Mouse (Mus musculus) urinary bladder, adult 2 months (tissue): ENCODE measurements around the gene Nectin2. TPM values are rescaled to one million over a fixed set of nuclear protein-coding genes. Genes with fewer than 3 reads are reported as not detected.

Experiments
- DNase-seq: peaks from one replicate; pipeline ENCODE4 v3.0.0; 2022; ENCODE audit warnings: low spot score
- polyA plus RNA-seq: library from polyadenylated mRNA; depleted of rRNA; stranded (reverse); fragments of >200 nt; gene quantifications from 2 replicates; pipeline ENCODE4 v1.2.3, GENCODE M21; 2012

Gene Nectin2
- polyA plus RNA-seq, 1 experiment: 37.9 TPM

DNA sequence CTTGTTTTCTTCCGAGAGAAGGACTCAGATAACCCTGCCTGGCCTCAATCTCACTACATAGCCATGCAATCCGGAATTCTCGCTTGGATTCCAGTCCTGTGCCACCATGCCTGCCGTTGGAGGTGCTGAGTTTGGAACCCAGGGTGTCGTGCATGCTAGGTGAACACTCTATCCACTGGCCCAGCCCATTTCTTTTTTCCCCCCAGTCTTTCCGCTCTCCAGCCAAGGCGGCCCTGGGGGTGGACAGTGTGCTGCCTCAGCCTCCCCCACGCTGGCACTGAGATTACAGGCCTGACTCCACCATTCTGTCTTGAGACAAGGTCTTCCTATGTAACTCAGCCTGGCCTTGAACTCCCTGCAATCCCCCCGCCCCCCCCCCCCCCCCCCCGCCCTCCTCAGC is 4.3 kb downstream of the Nectin2 start:
- DNase-seq: no peak

DNA sequence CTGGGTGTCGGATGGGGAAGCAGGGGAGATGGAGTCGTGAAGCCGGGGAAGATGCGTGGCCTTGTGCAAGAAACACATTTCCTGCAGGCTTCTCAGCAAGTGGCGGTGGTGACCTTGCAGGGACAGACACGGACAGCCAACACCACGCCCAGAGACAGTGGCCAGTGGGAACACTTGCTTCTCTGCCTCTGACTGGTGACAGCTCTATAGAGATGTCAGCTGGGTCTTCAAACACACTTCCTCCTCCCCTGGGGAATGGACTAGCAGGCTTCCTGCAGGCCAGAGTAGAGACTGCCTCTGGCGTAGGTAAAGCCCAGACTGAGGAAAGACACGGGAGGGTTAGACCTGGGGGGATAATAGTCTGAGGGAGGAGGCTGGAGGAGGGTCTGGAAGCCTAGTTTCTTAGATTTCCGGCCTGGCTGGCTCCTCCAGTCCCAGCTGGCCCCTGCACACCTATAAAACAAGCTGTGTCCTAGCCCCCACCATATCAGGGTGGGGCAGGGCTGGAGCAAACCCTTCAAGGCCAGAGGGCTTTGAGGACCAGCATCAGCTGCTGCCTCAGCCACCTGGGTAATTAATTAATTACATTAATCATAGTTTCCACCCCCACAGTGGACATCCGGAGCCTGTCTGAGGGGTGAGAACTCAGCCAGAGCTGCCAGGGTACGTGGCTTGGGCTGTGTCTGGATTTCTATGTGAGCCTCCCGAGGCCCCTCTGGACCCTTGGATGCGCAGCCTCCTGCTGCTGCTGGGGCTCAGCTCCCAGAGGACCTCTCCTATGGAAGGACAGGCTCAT is 5.5 kb downstream of the Nectin2 start:
- no peak for DNase-seq

DNA sequence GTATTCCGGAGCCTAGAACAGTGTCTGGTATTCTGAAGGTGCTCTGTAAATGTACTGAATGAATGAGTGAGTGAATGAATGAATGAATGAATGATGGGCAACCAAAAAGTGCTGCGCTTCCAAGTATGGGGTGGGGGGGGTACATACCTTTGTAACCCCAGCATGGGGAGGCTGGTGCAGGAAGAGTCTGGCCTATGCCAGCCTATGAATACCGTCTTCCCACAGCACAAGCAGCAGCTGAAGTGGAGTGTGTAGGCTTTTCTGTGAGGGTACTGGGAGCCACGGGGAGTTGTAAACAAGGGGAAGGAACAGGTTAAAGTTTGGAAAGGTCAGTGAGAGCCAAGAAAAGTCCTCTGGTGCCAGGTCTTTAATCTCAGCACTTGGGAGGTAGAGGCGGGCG is 6.5 kb downstream of the Nectin2 start:
- no peak for DNase-seq

DNA sequence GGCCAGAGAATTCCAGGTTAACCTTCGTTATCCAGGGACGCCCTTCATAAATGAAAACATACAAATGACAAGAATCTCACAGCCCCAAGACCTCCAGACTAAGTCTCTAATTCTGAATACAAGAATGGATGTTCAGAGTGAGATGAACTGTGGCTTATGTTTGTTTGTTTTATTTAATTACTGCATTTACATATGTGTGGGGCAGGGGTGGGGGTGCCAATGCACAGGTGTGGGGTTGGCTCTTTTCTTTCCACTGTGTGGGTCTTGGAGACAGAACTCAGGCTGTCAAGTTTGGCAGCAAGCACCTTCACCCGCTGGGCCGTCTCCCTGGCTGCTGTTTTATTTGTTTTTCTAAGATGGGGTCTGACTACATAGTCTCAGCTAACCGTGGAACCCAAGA is 7.8 kb downstream of the Nectin2 start:
- no peak for DNase-seq

DNA sequence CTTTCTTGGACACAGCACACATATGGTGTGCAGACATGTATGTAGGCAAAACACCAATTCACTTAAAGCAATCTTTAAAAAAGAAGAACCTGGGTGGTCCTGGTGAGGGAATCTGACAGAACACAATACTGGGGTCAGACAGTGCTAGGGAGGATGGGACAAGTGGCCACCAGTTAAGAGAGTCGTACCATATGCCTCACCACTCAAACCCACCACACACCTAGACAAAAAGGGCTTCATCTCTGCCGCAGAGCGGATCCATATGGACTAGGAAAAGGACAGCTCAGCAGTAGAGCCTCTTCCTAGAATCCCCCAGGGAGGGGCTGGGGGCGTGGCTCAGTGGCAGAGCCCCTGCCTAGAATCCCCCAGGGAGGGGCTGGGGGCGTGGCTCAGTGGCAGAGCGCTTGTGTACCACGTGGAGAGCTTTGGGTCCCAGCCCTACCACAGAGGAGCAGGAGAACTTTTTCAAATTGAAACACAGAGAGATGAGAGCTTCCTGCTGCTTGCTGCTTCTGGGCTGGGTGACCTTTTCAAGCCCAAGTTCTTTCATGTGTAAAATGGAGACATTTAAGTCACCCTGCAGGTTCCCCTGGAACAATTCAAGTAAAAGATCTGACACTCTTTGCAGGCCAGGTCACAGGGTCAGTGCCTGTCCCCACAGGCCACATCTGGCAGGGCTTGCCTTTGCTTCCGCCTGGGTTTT is 8.8 kb downstream of the Nectin2 start:
- DNase-seq: no peak

DNA sequence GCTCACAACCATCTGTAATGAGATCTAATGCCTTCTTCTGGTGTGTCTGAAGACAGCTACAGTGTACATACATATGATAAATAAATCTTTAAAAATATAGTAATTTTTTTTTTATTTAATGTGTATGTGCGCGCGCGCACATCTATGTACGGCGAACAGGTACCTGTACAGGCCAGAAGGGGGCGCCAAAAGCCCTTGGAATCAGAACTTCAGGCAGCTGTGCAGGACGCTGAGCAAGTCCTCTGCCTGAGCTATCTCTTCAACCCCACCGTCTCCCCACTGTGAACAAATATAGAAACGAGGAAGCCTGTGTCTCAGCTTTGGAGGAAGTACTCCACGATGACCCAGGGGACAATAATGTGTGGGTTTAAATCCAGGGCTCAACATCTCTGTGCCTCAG is 10.0 kb downstream of the Nectin2 start:
- no peak for DNase-seq

DNA sequence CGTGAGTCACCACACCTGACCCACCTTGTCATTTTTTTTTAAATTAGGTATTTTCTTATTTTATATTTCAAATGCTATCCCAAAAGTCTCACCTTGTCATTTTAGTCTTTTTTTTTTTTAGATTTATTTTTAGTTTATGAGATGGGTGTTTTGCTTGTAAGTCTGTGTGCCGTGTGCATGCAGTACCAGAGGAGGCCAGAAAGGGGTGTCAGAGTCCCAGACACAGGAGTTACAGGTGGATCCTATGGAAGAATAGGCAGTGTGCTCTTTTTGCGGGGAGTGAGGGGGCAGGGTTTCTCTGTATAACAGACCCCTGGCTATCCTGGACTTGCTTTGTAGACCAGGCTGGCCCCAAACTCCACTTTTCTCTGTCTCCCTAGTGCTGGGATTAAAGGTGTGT is 11.5 kb downstream of the Nectin2 start:
- DNase-seq: no peak

DNA sequence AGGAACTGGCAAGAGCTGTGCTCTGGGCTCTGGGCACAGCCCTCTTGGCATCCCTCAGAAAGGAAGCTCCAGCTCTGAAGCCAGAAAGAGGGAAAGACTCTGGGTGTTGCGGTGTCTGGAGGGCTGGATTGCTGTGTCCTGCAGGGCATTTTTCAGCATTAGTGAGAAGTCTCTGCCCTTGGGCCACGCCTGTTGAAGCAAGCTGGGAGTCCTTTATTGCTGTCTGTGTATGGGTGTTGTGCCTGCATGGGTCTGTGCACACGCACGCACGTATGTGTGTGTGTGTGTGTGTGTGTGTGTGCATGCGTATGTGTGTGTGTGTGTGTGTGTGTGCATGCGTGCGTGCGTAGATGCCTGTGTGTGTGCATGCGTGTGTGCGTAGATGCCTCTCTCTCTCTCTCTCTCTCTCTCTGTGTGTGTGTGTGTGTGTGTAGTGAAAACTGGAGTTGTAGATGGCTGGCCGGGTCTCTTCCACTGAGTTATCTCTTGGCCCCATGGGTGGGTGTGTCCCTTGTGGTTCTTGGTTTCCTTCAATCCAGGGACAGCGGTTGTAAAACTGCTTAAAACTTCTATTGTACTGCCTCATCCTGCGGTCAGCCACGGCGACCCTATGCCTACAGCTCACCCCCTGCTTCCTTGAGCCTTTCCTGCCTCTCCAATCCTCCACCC is 13.8 kb downstream of the Nectin2 start:
- no peak for DNase-seq

DNA sequence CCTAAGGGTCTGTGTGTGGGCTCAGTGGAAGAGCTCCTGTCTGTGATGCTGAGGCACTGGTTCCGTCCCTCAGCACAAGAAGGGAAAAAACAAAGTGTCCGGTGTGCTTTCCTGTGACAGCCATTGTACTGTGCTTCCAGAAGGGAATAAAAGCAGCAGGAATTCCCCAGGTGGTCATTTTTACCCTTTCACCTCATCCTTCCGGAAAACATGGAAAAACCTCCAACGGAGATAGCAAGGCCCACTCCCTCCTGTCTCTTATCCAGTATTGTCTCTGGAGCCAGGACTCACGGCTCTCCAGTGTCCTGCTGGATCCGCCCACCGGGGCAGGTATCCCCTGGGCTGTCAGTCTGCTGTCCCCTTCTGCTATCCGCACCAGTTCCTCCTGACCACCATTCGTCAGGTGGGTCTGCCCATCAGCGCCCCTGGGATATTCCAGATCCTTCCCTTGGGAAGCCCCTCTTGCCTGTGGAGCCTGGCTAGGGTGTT is 16.1 kb downstream of the Nectin2 start:
- DNase-seq: no peak

DNA sequence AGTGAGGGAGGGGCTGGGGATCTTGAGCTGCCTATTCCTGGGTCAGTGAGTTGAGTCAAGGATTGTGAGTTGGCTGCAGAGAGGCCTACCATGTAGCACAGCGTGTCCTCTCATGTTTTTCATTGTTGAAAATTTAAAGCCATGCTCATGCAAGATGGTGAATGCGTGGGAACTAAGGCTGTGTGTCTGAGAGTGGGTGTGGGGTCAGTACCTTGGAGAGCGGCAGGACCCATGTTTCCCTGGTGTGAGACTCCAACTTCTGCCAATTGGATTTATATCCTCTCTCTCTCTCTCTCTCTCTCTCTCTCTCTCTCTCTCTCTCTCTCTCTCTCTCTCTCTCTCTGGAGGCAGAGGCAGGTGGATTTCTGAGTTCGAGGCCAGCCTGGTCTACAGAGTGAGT is 23.7 kb downstream of the Nectin2 start:
- no peak for DNase-seq

DNA sequence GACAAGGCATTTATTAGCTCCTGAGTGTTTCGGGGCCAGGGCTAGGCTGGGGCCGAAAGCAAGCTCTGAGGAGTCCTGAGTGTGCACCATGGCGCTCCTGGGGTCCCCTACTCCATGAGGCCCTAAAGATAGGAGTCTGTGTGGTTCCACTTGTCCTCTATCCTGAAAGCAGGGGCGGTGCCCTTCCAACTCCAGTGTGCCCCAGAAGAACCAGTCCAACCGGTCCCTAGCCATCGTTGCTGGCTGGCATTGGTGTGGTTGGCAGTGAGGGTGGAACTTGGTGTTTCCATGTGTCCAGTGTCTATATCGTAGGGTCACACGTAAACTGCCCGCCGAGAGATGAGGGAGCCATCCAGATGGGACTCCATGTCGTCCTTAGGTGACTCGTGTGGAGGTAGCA is 26.1 kb downstream of the Nectin2 start:
- DNase-seq: no peak

DNA sequence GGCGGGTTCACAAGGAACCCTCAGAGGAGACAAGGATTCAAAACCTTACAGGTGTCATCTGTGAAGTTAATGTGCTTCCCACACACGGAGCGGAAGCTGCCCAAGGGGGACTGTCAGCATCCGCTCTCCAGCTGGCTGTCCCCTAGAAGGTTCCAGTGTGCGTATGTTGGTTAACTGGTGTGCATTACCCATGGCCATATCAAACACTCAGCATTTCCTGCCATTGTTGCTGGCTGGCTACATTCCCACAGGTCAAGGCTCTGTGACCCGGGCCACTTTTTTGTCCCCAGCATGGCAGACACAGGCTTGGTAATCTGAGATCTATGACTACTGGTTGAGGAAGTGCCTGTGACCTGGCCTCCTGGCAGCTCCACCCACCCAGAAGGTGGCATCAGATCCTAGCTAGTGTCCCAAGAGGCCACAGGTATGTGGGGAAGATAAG is 27.5 kb downstream of the Nectin2 start:
- DNase-seq: no peak

DNA sequence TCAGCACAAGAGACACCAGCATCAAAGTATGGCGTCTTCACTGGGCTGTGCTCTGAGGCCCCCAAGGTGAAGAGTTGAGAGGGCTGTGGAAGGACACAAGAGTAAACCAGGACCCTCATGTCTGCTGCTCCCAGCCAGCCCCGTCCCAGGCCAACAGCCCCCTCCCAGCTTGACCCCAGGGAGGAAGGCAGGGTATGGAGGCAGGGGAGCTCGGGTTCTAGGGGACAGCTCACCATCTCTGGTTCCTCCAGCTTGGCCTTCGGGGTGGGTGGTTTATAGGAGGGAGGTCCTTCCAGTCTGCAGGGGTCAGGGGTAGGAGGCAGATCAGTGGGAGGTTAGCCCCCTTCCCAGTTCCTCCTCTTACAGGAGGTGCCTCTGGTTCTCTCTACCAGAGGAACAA is 31.1 kb downstream of the Nectin2 start:
- no peak for DNase-seq

DNA sequence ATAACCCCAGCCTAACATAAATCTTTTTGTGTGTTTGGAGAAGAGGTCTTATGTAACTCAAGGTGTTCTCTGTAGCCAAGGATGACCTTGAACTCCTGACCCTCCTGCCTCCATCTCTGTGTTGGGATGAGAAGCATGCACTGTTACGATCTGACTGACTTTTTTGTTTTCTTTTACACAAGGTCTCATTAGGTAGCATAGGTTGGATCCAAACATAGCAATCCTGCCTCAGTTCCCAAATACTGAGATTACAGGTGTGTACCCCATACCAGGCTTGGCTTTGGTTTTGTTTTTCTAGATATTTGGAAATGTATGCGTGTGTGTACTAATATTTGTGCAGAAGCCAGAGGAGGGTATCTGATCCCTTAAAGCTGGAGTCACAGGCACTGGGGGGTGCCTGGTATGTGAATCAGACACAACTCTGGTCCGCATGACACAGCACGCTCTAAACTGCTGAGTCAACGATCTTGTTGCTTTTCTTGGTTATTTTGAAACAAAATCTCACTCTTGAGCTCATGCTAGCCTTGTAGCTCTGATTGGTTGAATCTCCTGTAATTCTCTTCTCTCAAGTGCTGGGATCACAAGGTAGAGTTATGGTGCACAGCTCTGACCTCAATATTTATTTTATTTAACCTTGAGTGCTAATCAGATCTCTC is 31.9 kb downstream of the Nectin2 start:
- DNase-seq: no peak

DNA sequence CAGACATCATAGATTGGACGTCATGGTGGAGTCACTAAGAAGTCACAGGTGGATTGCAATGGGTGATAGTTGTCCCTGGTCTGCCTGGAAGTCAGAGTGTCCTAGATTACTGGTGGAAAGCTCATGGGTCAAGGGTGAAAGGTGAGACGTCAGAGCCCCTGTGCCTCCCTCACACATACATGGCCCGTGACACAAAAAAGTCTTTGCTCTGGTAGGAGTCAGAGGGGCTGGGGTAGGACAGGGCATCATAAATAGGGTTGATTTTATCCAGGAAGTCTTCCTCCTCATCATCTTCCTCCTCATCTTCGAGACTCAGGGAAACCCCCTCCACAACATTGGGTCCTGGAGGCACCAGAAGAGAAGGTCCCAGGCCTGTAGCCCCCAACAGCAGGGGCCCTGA is 32.9 kb downstream of the Nectin2 start:
- DNase-seq: no peak

DNA sequence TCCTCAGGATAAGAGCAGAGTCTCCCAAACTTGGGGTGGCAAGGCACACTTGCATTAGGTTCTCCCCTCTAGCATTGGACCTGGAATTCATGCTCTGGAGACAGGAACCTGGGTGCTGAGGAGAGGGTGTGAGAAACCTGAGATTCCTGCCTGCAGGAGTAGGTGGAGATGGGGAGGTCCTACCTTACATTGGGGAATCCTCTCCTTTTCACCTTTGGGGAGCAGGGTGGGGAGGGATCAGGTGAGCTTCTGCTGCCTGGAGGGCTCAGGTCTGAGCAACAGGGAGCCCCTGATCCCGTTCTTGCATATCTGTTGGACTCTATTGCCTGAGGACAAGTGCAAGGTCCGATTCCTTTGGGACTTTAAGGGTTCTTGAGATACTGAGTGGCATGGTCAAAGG is 33.5 kb downstream of the Nectin2 start:
- DNase-seq: no peak

DNA sequence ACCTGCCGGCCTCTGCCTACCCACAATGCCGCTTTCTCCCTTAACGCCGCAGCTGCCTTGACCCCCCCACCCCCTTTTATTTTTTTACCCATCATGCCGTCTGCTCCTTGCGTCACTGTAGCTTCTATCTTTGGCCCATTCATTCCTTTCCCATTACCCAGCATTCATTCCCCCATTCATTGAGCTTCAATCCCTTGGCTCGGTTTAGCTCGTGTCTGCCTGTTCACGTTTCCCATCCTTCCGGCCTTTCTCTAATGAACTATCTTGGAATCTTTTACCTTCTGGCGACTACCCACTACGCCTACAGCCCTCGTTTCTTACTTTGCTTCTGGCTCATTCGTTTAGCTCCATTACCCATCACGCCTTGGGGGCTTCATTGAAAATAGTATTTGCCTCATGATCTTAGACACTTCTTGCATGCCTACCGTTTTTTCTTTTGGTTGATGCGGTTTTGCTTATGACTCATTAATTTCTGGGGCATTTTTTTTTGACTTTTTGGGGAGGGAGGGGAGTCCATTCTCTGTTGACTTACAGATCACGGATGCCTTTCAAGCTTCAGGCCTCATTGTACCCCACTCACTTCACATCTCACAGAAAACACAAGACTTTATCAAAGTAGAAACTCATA is 34.1 kb downstream of the Nectin2 start:
- no peak for DNase-seq

DNA sequence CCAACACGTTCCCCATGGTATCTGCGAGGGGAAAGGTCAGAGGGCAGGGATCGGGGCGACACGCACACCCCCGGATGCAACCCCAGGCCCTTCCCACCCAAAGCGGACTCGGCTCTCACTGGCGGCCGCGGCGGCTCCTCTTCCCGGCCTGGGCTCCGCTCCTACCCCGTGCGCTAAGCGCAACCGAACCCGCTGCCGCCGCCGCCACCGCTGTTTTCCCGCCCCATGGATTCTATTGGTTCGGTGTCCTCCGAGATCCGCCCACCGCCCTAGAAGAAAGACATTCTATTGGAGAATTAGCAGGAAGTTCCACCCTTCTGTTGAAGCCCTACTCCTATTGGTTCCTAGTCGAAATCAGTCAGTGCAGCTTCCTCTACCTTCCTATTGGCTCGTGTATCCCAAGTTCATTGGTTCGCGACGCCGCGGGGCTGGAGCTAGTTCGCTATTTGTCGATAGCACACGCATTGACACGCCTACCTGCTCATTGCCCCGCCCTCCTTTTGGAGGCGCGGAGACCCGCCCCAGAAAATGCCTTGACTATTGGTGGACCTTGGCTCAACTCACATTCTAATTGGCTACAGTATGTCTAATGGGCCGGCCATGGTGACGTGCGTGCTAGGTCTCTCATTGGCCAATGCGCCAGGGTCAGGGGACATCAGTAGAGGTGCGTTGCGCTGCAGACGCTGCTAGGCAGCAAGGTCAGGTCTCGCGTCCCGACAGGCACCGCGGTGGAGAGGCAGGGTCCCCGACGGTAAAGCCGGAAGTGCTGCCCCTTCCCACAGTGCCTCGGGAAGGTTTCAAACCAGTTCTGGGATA is 34.8 kb downstream of the Nectin2 start, which contains the start of gene Tomm40:
Tomm40 (minus strand) TSS at position 200 of the 816 bp plus-strand sequence.
- DNase-seq: peak; percentile 86

DNA sequence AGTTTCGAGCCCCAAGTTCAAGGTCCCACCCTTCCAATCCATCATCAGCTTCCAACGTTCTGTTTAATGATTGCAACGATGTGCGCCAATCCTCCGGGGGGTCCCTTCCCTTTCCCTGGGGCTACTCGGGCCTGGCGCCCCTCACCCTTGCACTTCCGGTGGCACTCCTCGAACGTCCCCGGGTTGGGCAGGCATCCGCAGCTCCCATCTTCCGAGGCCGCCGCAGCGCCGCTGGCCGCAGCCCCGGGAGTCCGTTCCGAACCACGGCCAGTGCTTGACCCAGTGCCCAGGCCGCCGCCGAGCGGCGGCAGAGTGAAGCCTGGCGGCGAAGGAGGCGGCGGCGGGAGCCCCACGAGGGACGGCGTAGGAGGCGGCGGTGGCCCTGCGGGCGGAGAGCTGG is 35.4 kb downstream of the Nectin2 start:
- DNase-seq: no peak

DNA sequence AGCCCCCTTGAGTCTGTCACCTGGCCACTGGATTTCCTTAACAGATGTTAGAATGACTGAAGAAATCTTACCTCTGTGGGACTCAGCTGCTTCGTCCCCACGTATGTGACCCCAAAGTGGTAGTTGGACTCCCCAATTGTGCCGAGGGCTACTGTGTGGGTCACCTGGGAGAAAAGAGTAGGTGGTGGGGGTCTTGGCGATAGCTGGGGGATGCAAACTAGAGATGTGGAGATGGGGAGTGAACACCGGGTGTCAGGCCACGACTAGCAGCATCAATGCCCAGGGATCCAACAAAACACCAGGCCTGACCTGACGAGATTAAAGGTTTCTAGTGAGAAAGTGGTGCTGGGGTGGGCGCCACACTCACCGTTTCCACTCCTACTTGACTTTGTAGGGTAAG is 36.7 kb downstream of the Nectin2 start:
- DNase-seq: no peak

DNA sequence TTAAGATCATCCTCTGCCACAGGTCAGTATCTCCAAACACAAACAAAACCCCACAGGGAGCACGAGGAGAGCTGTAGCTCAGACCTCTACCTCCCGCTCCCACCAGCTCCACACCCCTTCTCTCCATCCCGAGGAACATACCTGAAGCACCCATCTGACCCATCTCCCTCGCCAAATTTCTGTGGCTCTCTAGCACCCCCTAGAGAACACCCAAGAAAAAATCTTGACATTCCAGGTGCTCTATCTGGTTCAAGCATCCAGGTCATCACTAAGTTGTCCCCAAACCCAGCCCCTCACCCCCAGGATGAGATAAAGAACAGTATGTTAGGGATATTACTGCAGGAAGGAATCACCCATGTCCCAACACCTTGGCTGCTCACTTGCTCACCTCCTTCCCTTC is 37.1 kb downstream of the Nectin2 start:
- DNase-seq: no peak
